Mouse (Mus musculus) liver, adult 2 months (tissue): ENCODE data around the gene Ildr1.

ENCODE experiments used
- CTCF ChIP-seq: fragments of 200-500 bp; IDR thresholded peaks from 2 replicates; pipeline ENCODE4 v1.5.1; 2011; ENCODE audit warnings: low read depth, low read length, control low read depth
- POLR2A ChIP-seq: fragments of 200-500 bp; IDR thresholded peaks from 2 replicates; pipeline ENCODE4 v1.6.1; 2011; ENCODE audit warnings: low read length, control low read depth; ENCODE audit not compliant: insufficient read depth; ENCODE audit errors: extremely low read depth

DNA sequence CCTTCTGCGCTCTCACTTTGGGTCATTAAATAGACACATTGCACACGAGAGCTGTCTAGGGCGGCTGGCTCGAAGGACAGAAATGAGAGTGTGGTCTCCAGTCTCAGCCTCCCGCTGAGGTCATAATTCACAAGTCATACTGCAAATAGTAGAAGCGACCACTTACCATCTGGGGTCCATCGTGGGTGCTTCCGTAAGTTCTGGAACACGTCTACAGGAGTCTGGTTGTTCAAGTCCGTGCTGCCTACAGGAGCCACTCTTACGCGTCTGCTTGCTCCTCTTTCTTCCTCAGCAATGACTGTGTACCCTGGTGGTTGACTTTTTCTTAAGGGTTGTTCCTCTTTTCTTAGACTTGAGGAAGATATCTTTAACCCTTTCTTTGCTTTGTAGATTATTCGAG, 28.0 kb upstream of the Ildr1 start, which contains the start of gene Cd86:
- TF ChIP-seq CTCF: no peak
- no peak for TF ChIP-seq POLR2A
